Mouse (Mus musculus) E14TG2a.4 (cell line): ENCODE data around the gene Ercc8.

Source experiments
- H3K27me3 ChIP-seq: 2 replicates; pipeline ENCODE4 v1.6.1; 2014; ENCODE audit warnings: low read length, control low read depth; ENCODE audit not compliant: insufficient read depth
- H3K36me3 ChIP-seq: 2 replicates; pipeline ENCODE4 v1.6.1; 2014; ENCODE audit warnings: low read length, control low read depth; ENCODE audit not compliant: insufficient read depth
- H3K4me1 ChIP-seq: replicated peaks from 2 replicates; pipeline ENCODE4 v1.6.1; 2014; ENCODE audit warnings: low read depth, low read length, control low read depth
- H3K4me3 ChIP-seq: replicated peaks from 2 replicates; pipeline ENCODE4 v1.5.1; 2014; ENCODE audit warnings: mild to moderate bottlenecking, low read length
- H3K9me3 ChIP-seq: 2 replicates; pipeline ENCODE4 v1.6.1; 2014; ENCODE audit warnings: low read length, control low read depth
- CTCF ChIP-seq: conservative IDR thresholded peaks from 2 replicates; pipeline ENCODE4 v1.5.1; 2014; ENCODE audit warnings: low read length
- NANOG ChIP-seq: IDR thresholded peaks from 2 replicates; pipeline ENCODE4 v1.6.1; 2014; ENCODE audit warnings: borderline replicate concordance, low read length, mixed read lengths
- POU5F1 ChIP-seq: IDR thresholded peaks from 2 replicates; pipeline ENCODE4 v1.6.1; 2014; ENCODE audit warnings: low read length, borderline replicate concordance

Gene Ercc8

DNA sequence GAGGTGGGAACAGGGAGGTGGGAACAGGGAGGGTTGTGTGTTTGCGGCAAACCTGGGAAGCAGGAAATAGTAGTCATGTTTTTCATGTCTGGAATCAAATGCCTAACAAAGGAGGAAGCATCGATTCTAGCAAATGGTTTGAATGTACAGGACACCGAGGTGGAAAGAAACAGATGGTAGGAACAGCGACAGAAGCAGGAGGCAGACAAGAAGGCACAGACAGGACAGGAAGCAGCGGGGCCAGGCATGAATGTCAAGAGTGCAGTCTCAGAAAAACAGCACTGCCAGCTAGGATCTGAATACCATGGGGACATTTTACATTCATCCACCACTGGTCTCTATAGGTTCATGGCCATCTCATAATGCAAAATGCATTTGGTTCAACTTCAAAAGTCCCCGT, 36.9 kb downstream of the Ercc8 start:
- Histone ChIP-seq H3K27me3 (no peaks in the 10 kb centered on the region), H3K4me3 (no peak overlapping the region), H3K4me1 (no peaks in the 10 kb centered on the region), H3K36me3 (peaks cover 41% of the 10 kb centered on the region), H3K9me3 (no peaks in the 10 kb centered on the region)
- TF ChIP-seq CTCF, result no peak
- TF ChIP-seq POU5F1, result no peak
- no peak for TF ChIP-seq NANOG

DNA sequence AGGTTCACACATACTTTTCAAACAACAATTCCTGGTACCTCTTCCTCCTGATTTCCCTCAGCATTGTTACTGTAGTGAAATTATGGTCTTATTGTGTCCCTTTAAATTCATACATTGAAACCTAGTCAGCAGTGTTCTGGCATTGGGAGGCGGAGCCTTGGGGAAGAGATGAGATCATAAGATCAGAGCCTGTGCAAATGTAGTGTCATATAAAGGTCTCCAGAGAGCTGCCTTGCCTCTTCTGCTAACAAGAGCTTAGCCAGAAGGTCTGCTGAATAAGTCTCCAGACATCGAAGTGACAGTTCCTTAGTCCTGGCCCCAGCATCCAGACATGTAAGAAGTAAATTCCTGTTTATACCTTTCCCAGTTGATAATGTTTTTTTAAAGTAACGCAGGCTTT, 46.3 kb downstream of the Ercc8 start:
- Histone ChIP-seq H3K36me3 (no peaks in the 10 kb centered on the region), H3K4me3 (no peak overlapping the region), H3K4me1 (no peaks in the 10 kb centered on the region), H3K9me3 (no peaks in the 10 kb centered on the region), H3K27me3 (no peaks in the 10 kb centered on the region)
- TF ChIP-seq CTCF (no peak), NANOG (no peak), POU5F1 (no peak)

DNA sequence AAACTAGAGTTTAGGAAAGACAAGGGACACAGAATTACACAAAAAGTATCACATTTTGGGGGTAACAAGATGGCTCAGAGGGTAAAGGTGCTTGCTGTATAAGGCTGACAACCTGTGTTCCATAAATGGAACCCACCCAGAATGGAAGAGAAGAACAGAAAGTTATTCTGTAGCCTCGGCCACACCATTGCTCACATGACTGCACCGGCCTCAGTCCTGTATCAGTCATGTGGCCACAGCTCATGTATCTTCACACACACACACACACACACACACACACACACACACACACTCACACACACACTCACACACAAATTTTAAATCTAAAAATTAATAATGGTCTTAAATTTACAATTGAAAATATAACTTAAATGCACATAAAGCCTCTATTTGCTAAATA, 48.9 kb downstream of the Ercc8 start:
- Histone ChIP-seq H3K4me1 (peaks cover 7% of the 10 kb centered on the region), H3K9me3 (no peaks in the 10 kb centered on the region), H3K4me3 (no peak overlapping the region), H3K27me3 (no peaks in the 10 kb centered on the region), H3K36me3 (no peaks in the 10 kb centered on the region)
- no peak for TF ChIP-seq POU5F1
- TF ChIP-seq NANOG, result no peak
- no peak for TF ChIP-seq CTCF

DNA sequence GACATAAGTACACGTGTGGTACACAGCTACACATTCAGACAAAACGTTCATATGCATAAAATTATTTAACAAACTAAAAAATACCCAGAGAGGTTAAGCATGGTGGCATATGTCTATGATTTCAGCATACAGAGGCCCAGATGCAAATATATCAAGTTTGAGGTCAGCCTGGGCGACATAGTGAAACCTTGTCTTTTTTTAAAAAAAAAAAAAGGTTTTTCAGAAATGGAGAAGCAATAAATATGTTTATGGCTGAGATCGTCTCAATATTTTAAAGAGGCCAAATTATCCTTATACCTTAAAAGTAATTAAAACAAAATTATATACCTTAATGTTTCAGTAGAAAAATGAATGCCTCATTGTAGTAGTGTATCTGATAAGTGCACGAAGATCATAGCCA, 49.6 kb downstream of the Ercc8 start:
- no peaks in the 10 kb centered on the region for H3K36me3 ChIP-seq

DNA sequence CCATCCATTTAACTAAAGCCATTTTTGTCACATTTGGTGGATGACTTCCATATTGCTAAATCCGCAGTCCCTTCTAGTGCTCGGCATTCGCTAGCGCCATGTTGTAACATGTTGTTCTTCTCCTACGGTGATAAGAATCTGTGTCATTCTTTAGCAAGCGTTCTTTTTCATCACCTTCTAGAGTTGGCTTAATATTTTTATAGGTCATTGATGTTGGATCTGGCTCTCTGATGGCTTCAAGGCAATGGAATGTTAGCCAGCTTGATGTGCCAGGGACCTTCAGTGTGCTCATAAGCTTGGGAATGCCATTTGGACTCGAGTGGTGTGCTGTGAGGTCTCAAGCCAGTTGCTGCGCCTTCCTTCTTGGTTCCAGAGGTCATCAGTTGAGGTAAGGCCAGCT, 52.4 kb downstream of the Ercc8 start:
- TF ChIP-seq CTCF (no peak), NANOG (no peak), POU5F1 (no peak)
- H3K36me3 ChIP-seq, result no peaks in the 10 kb centered on the region
- H3K9me3 ChIP-seq, result no peaks in the 10 kb centered on the region
- H3K4me3 ChIP-seq, result no peak overlapping the region
- peaks cover 34% of the 10 kb centered on the region for H3K4me1 ChIP-seq
- peaks cover 18% of the 10 kb centered on the region for H3K27me3 ChIP-seq

More for the DNA sequence above, 49.6 kb downstream of the Ercc8 start:
- no peaks in the 10 kb centered on the region for H3K9me3 ChIP-seq
- H3K27me3 ChIP-seq, result no peaks in the 10 kb centered on the region
- peaks cover 13% of the 10 kb centered on the region for H3K4me1 ChIP-seq
- TF ChIP-seq NANOG, result no peak
- no peak for TF ChIP-seq CTCF
- TF ChIP-seq POU5F1, result no peak
- no peak overlapping the region for H3K4me3 ChIP-seq

DNA sequence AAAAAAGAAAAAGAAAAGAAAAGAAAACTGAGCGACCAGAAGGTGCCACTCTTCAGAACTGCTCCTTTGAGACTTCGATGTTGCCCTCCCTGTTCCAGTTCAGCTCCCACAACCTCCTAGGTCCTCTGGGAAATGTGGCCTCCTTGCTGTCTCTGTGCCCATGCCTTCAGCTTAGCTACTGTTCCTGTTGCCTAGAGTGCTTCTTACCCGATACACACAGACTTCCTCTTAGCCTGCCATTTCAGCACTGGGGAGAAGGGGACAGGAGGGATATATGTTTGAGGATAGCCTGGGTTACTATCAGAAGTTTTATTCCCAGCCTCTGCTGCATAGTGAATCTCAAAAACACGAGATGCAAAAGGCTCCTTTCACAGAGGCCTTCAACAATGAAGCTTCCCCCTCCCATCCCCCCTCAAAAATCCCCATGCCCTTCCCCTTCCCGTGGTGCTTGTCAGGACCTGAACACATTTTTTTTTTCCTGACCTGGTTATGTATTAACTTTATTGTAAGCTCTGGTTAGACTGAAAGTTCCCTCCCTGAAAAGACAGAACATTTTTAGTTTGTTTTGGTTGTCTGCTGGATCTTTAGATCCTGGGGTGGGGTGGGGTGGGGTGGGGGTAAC, 54.0 kb downstream of the Ercc8 start:
- H3K4me1 ChIP-seq, result peaks cover 40% of the 10 kb centered on the region
- H3K4me3 ChIP-seq, result no peak overlapping the region
- H3K27me3 ChIP-seq, result peaks cover 27% of the 10 kb centered on the region
- H3K36me3 ChIP-seq, result no peaks in the 10 kb centered on the region
- TF ChIP-seq NANOG (no peak), POU5F1 (no peak), CTCF (no peak)
- no peaks in the 10 kb centered on the region for H3K9me3 ChIP-seq

DNA sequence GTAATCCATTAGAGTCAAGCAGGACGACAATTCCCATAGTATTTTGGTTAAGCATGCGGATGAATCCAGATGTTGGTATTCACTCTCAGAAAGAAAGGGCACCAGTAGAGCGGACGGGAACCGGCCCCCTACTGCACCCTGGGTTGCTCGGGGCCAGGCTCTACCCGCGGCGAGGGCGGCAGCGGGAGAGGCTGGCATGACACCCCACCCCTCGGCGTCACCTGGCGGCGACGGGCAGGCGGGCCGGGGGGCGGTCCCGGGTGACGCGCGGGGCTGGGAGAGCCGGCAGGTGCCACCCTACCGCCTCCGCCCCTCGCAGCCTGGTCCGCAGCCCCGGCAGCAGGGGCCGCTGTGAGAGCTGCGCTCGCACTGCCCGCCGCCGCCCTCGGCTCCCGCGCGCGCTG, 55.6 kb downstream of the Ercc8 start, which contains the start of gene Elovl7:
Elovl7 (plus strand) TSS at position 324 of the 404 bp plus-strand sequence.
- H3K4me3 ChIP-seq, result peak within 1 kb of the TSS; percentile 93
- no peaks in the 10 kb centered on the region for H3K9me3 ChIP-seq
- peaks cover 27% of the 10 kb centered on the region for H3K27me3 ChIP-seq
- TF ChIP-seq CTCF, result no peak
- TF ChIP-seq POU5F1, result no peak
- TF ChIP-seq NANOG, result no peak
- no peaks in the 10 kb centered on the region for H3K36me3 ChIP-seq
- H3K4me1 ChIP-seq, result peaks cover 46% of the 10 kb centered on the region

DNA sequence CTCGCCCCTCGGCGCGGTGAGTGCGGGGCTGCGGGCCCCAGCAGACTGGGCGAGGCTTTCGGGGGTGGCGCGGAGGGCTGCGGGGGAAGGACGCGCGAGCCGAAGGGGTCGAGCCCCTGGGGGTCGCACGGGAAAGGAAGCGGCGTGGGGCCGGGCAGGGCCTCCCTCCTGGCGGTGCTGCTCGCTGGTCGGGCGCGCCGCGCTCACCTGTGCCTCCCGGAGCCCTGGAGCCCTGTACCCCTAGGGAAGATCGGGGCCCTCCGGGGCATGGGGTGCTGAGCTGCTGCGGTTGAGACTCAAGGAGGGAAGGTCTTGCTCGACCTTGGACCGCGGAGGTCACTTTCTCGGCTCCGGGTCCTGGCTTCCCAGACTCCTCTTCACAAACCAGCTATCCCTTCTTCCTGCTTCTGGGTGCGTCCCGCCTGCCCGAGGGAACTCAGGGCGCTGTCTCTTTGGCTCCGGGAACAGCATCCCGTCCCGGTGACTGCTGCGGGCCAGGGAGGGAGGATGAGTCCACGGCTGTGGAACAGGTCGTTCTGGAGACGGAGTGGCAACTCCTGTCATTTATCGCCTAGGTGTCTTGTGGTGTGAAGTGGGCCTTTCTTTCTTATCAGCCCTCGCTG, 56.1 kb downstream of the Ercc8 start:
- H3K4me3 ChIP-seq, result peak overlapping the region; percentile 93
- no peaks in the 10 kb centered on the region for H3K36me3 ChIP-seq

DNA sequence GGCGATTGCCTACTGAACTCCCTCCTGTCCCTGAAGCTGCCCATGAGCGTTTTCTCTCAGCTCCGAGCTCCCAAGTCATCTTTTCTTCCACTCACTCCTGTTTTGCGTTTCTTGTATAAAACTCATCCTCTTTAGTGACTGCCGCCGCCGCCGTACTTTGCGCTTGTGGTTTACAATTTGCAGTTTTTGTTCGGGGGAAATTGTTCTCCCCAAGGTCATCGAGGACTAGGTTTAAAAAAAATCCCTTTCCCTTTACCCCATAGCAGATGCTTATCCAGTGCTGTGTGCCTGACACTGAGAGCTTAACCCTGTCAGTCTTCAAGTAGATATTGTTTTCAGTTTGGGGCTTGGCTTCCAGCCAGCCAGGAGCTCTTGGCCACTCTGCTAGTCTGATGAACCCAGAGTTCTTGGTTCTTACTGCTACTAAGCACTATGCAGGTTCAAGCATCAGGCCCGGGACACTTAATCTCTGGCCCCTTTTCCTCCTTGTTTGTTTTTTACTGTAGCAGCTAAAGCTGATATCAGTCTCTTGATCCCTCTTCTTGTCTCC, 56.8 kb downstream of the Ercc8 start:
- peaks cover 27% of the 10 kb centered on the region for H3K27me3 ChIP-seq
- peaks cover 58% of the 10 kb centered on the region for H3K4me1 ChIP-seq
- no peaks in the 10 kb centered on the region for H3K9me3 ChIP-seq
- no peak for TF ChIP-seq CTCF
- no peak for TF ChIP-seq NANOG
- no peak for TF ChIP-seq POU5F1
- H3K4me3 ChIP-seq, result peak overlapping the region; percentile 93
- no peaks in the 10 kb centered on the region for H3K36me3 ChIP-seq

More for the DNA sequence above, 56.1 kb downstream of the Ercc8 start:
- Histone ChIP-seq H3K9me3 (no peaks in the 10 kb centered on the region), H3K27me3 (peaks cover 27% of the 10 kb centered on the region), H3K4me1 (peaks cover 51% of the 10 kb centered on the region)
- TF ChIP-seq POU5F1, result no peak
